Mouse (Mus musculus) forebrain, embryonic 13.5 days (tissue): ENCODE measurements around the gene Samd7. TPM values are rescaled to one million over a fixed set of nuclear protein-coding genes. Genes with fewer than 3 reads are reported as not detected.

Experiments
- ATAC-seq: fragments of 200-750 bp; cut with Nextera tagmentation; 2 replicates; pipeline ENCODE4 v1.8.0; 2017
- H3K27ac ChIP-seq: fragments of 300-500 bp; sonication (generic); 2 replicates; pipeline ENCODE4 v1.5.1; 2015; ENCODE audit warnings: inconsistent platforms, mild to moderate bottlenecking, moderate library complexity
- H3K27me3 ChIP-seq: fragments of 300-500 bp; sonication (generic); 2 replicates; pipeline ENCODE4 v1.6.1; 2015; ENCODE audit warnings: mild to moderate bottlenecking, inconsistent platforms
- H3K36me3 ChIP-seq: fragments of 300-500 bp; sonication (generic); 2 replicates; pipeline ENCODE4 v1.6.1; 2015; ENCODE audit warnings: mild to moderate bottlenecking, inconsistent platforms; ENCODE audit not compliant: poor library complexity, severe bottlenecking
- H3K4me1 ChIP-seq: fragments of 300-500 bp; sonication (generic); 2 replicates; pipeline ENCODE4 v1.6.1; 2015; ENCODE audit warnings: inconsistent platforms
- H3K4me2 ChIP-seq: fragments of 300-500 bp; sonication (generic); 2 replicates; pipeline ENCODE4 v1.6.1; 2015; ENCODE audit warnings: inconsistent platforms, mild to moderate bottlenecking, moderate library complexity
- H3K4me3 ChIP-seq: fragments of 300-500 bp; sonication (generic); 2 replicates; pipeline ENCODE4 v1.5.1; 2015; ENCODE audit warnings: mild to moderate bottlenecking, inconsistent platforms
- H3K9ac ChIP-seq: fragments of 300-500 bp; sonication (generic); 2 replicates; pipeline ENCODE4 v1.6.1; 2015; ENCODE audit warnings: mild to moderate bottlenecking, inconsistent platforms
- H3K9me3 ChIP-seq: fragments of 300-500 bp; sonication (generic); replicated peaks from 2 replicates; pipeline ENCODE4 v1.6.1; 2016; ENCODE audit warnings: inconsistent platforms
- WGBS: fragments of 180-500 bp; shearing (Covaris S2); methylation state at CpG from one replicate; pipeline ENCODE4 v1.1.7; 2015; 5-methylcytosine and 5-hydroxymethylcytosine counted together
- polyA plus RNA-seq: library from polyadenylated mRNA; unstranded; fragments of >200 nt; fragmentation: Nextera tagmentation; extraction: Ambion mirVana; gene quantifications from 2 replicates; pipeline ENCODE4 v1.2.1, GENCODE M21; 2015

The Samd7 gene
- polyA plus RNA-seq, 1 experiment from 2014 or later: not detected

GRCm38 (mm10) chr3:30724105-30724824 lies 21.8 kb upstream of the Samd7 start:
- 60% methylated on average over 10 of the region's 10 CpGs for whole genome bisulfite sequencing
- no peak for ATAC-seq
- H3K27ac ChIP-seq: no peak overlapping the region

GRCm38 (mm10) chr3:30724848-30725465 lies 21.1 kb upstream of the Samd7 start:
- H3K27ac ChIP-seq: no peak overlapping the region
- H3K9ac ChIP-seq: no peak overlapping the region
- no peak overlapping the region for H3K4me2 ChIP-seq
- WGBS: 87% methylated on average over 10 of the region's 10 CpGs
- no peaks in the 10 kb centered on the region for H3K9me3 ChIP-seq
- H3K4me1 ChIP-seq: no peaks in the 10 kb centered on the region
- no peaks in the 10 kb centered on the region for H3K36me3 ChIP-seq
- H3K27me3 ChIP-seq: no peaks in the 10 kb centered on the region
- no peak for ATAC-seq
- no peak overlapping the region for H3K4me3 ChIP-seq

More at GRCm38 (mm10) chr3:30724105-30724824, 21.8 kb upstream of the Samd7 start:
- no peaks in the 10 kb centered on the region for H3K27me3 ChIP-seq
- H3K36me3 ChIP-seq: no peaks in the 10 kb centered on the region
- no peaks in the 10 kb centered on the region for H3K4me1 ChIP-seq
- H3K9ac ChIP-seq: no peak overlapping the region
- no peak overlapping the region for H3K4me3 ChIP-seq
- no peaks in the 10 kb centered on the region for H3K9me3 ChIP-seq
- H3K4me2 ChIP-seq: no peak overlapping the region

GRCm38 (mm10) chr3:30725514-30725913 lies 20.6 kb upstream of the Samd7 start:
- ATAC-seq: no peak
- no peaks in the 10 kb centered on the region for H3K36me3 ChIP-seq
- H3K4me2 ChIP-seq: no peak overlapping the region
- H3K9me3 ChIP-seq: no peaks in the 10 kb centered on the region
- H3K9ac ChIP-seq: no peak overlapping the region
- no peak overlapping the region for H3K4me3 ChIP-seq
- 85% methylated on average over 7 of the region's 7 CpGs for WGBS
- no peaks in the 10 kb centered on the region for H3K27me3 ChIP-seq
- H3K4me1 ChIP-seq: no peaks in the 10 kb centered on the region
- no peak overlapping the region for H3K27ac ChIP-seq

GRCm38 (mm10) chr3:30727209-30727608 lies 18.9 kb upstream of the Samd7 start:
- Histone ChIP-seq H3K9me3 (no peaks in the 10 kb centered on the region), H3K36me3 (no peaks in the 10 kb centered on the region), H3K27ac (no peak overlapping the region), H3K4me1 (no peaks in the 10 kb centered on the region), H3K4me2 (no peak overlapping the region), H3K27me3 (no peaks in the 10 kb centered on the region), H3K4me3 (no peak overlapping the region), H3K9ac (no peak overlapping the region)
- no peak for ATAC-seq
- WGBS: 82% methylated on average over 4 of the region's 4 CpGs

- no peak overlapping the region for H3K4me2 ChIP-seq
- H3K27ac ChIP-seq: no peak overlapping the region
- no peak overlapping the region for H3K9ac ChIP-seq
- no peak for ATAC-seq
- no peaks in the 10 kb centered on the region for H3K27me3 ChIP-seq
- no peaks in the 10 kb centered on the region for H3K4me1 ChIP-seq
- no peaks in the 10 kb centered on the region for H3K36me3 ChIP-seq
- no peak overlapping the region for H3K4me3 ChIP-seq
- H3K9me3 ChIP-seq: no peaks in the 10 kb centered on the region
- WGBS: 86% methylated on average over 5 of the region's 5 CpGs
Observed at GRCm38 (mm10) chr3:30729046-30729445, 17.0 kb upstream of the Samd7 start.

GRCm38 (mm10) chr3:30736809-30737208 lies 9.3 kb upstream of the Samd7 start:
- Histone ChIP-seq H3K36me3 (no peaks in the 10 kb centered on the region), H3K9ac (no peak overlapping the region), H3K27ac (no peak overlapping the region), H3K27me3 (no peaks in the 10 kb centered on the region), H3K4me1 (peaks cover 3% of the 10 kb centered on the region; the same call in 1 of the 2 replicates), H3K4me3 (no peak overlapping the region), H3K9me3 (no peaks in the 10 kb centered on the region), H3K4me2 (no peak overlapping the region)
- ATAC-seq: peak; percentile 50; the same call in 1 of the 2 replicates
- WGBS: 51% methylated on average over 9 of the region's 9 CpGs

GRCm38 (mm10) chr3:30741306-30741705 lies 4.8 kb upstream of the Samd7 start:
- Histone ChIP-seq H3K4me3 (no peak overlapping the region), H3K4me2 (no peak overlapping the region), H3K36me3 (no peaks in the 10 kb centered on the region), H3K9ac (no peak overlapping the region), H3K27me3 (no peaks in the 10 kb centered on the region), H3K9me3 (no peaks in the 10 kb centered on the region), H3K27ac (no peak overlapping the region), H3K4me1 (peaks cover 3% of the 10 kb centered on the region; the same call in 1 of the 2 replicates)
- ATAC-seq: no peak
- 88% methylated on average over 6 of the region's 6 CpGs for WGBS

- no peaks in the 10 kb centered on the region for H3K36me3 ChIP-seq
- no peak for ATAC-seq
- H3K27me3 ChIP-seq: no peaks in the 10 kb centered on the region
- no peak overlapping the region for H3K4me2 ChIP-seq
- no peak overlapping the region for H3K27ac ChIP-seq
- WGBS: 93% methylated on average over 7 of the region's 7 CpGs
- H3K4me1 ChIP-seq: no peaks in the 10 kb centered on the region
- no peak overlapping the region for H3K4me3 ChIP-seq
- no peaks in the 10 kb centered on the region for H3K9me3 ChIP-seq
- no peak overlapping the region for H3K9ac ChIP-seq
Observed at GRCm38 (mm10) chr3:30742891-30743290, 3.2 kb upstream of the Samd7 start.

GRCm38 (mm10) chr3:30748316-30748715 lies 2.2 kb downstream of the Samd7 start:
- Histone ChIP-seq H3K9me3 (no peaks in the 10 kb centered on the region), H3K4me3 (no peak overlapping the region), H3K36me3 (no peaks in the 10 kb centered on the region), H3K9ac (no peak overlapping the region), H3K27me3 (no peaks in the 10 kb centered on the region), H3K4me1 (no peaks in the 10 kb centered on the region), H3K27ac (no peak overlapping the region), H3K4me2 (no peak overlapping the region)
- WGBS: 89% methylated on average over 9 of the region's 9 CpGs
- ATAC-seq: no peak

GRCm38 (mm10) chr3:30754696-30755095 lies 8.6 kb downstream of the Samd7 start:
- Histone ChIP-seq H3K9me3 (no peaks in the 10 kb centered on the region), H3K27me3 (no peaks in the 10 kb centered on the region), H3K36me3 (no peaks in the 10 kb centered on the region), H3K4me3 (no peak overlapping the region), H3K27ac (no peak overlapping the region), H3K4me2 (no peak overlapping the region), H3K9ac (no peak overlapping the region), H3K4me1 (no peaks in the 10 kb centered on the region)
- 92% methylated on average over 4 of the region's 4 CpGs for WGBS
- ATAC-seq: no peak

- Histone ChIP-seq H3K4me2 (no peak overlapping the region), H3K4me3 (no peak overlapping the region), H3K27me3 (no peaks in the 10 kb centered on the region), H3K9me3 (no peaks in the 10 kb centered on the region), H3K27ac (no peak overlapping the region), H3K36me3 (no peaks in the 10 kb centered on the region), H3K9ac (no peak overlapping the region), H3K4me1 (no peaks in the 10 kb centered on the region)
- no peak for ATAC-seq
- 93% methylated on average over 4 of the region's 4 CpGs for WGBS
Observed at GRCm38 (mm10) chr3:30764877-30765276, 18.8 kb downstream of the Samd7 start.

- no peak overlapping the region for H3K27ac ChIP-seq
- H3K9ac ChIP-seq: no peak overlapping the region
- H3K9me3 ChIP-seq: no peaks in the 10 kb centered on the region
- no peak overlapping the region for H3K4me3 ChIP-seq
- no peak overlapping the region for H3K4me2 ChIP-seq
- no peaks in the 10 kb centered on the region for H3K27me3 ChIP-seq
- H3K36me3 ChIP-seq: no peaks in the 10 kb centered on the region
- H3K4me1 ChIP-seq: no peaks in the 10 kb centered on the region
- WGBS: 85% methylated on average over 10 of the region's 10 CpGs
- no peak for ATAC-seq
Observed at GRCm38 (mm10) chr3:30765311-30766027, 19.4 kb downstream of the Samd7 start.
